Mouse (Mus musculus): Measurements from ENCODE around the gene Foxp4. TPM values are rescaled to one million over a fixed set of nuclear protein-coding genes. Genes with fewer than 3 reads are reported as not detected.
A peak's percentile ranks its signal among the peaks of the same experiment; 100 is the strongest.

Foxp4 gene
- 7.0 and 7.1 TPM in 2 replicates for total RNA-seq (2017)

- peak; percentile 88 to 94 for ATAC-seq (replicated peaks in 1 of 2; ENCODE audit: insufficient read depth in 1 of 2, low FRiP score in 2 of 2, low TSS enrichment in 1 of 2, low read depth in 1 of 2, poor library complexity in 2 of 2, severe bottlenecking in 2 of 2)
These were observed at the start of gene Foxp4 for GRCm38 (mm10) chr17:47924383-47925339. Gene Foxp4, minus strand, starts transcription at chr17:47924645.

DNA sequence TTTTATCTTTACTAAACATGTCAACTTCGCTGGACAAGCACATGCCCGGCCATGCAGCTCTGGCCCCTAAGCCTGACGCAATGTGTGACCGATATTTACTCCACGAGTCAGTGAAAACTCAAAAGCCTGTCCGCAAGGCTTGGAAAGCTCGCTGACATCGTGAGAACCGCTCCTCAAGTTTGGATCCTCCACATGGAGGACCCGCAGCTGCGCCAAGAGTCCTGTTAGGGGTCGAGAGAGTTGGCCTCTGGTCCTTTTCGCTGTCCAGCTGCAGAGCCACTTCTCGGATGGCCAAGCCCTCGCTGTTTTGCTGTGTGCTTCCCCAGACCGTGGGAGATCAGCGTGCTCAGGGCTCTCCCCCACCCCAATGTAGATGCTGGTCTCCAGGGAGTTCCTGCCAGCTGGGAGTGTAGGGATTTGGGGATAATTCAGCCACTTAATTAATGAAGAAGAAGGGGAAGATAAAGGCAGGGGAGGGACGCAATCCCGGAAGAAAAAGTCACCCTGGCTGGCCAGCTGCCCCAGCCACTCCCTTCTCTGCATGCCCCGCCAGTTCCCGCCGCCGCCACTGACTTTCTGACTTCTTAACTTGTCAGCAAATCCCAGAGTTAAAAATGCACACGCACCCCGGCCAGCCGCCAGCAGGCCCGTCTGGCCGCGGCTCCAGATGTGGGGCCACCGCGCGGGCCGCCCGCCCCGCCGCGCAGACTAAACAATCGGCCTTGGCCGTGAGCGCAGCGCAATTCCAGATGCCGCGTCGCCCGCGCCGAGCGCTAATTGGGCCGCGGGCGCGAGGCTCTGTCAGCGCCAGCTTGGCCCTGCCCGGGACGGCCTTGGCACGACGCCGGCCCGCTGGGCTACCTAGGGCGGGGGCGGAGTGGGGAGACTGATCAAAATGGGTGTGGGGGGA is 49.4 kb upstream of the Foxp4 start:
- ATAC-seq (replicated peaks in 1 of 2; ENCODE audit: insufficient read depth in 1 of 2, low FRiP score in 2 of 2, low TSS enrichment in 1 of 2, low read depth in 1 of 2, poor library complexity in 2 of 2, severe bottlenecking in 2 of 2): 0 out of 4 replicates have a peak, but pooled peaks of 1 of the 2 experiments have one; percentile 33

- no peak for ATAC-seq (replicated peaks in 1 of 2; ENCODE audit: insufficient read depth in 1 of 2, low FRiP score in 2 of 2, low TSS enrichment in 1 of 2, low read depth in 1 of 2, poor library complexity in 2 of 2, severe bottlenecking in 2 of 2)
These were observed 41.5 kb upstream of the Foxp4 start for GRCm38 (mm10) chr17:47965885-47966505.

DNA sequence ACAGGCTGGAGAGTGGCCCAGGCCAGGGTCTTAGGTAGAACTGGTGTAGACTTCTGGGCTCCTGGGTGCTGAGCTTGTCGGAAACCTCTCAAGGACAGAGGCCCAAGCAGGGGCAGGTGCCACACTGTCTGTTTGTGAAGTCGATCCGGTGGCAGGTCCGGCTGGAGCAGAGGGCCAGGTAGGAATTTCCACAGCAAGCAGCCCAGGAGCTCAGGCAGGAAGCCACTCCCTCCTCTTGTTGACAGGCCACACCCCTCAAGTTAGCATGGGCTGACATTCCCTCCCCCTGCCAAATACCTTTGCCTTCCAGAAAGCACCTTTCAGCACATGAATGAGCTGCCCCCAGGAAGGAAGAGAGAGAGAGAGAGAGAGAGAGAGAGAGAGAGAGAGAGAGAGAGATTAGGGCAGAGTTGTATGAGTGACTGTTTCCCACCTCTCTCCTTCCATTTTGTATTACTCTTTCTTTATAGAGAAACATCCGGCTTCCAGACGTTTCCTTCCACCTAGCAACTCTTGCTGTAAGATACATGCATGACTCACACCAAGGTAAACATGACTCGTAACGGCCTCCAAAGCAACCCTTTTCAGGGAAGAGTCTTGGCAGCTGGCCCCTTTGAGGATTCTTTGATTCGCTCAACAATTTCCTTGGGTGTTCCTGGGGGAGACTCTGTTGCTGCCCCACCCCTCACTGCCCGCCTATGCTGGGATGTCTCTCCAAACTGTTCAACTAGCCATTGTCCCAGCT is 33.8 kb upstream of the Foxp4 start:
- no peak for ATAC-seq (replicated peaks in 1 of 2; ENCODE audit: insufficient read depth in 1 of 2, low FRiP score in 2 of 2, low TSS enrichment in 1 of 2, low read depth in 1 of 2, poor library complexity in 2 of 2, severe bottlenecking in 2 of 2)

DNA sequence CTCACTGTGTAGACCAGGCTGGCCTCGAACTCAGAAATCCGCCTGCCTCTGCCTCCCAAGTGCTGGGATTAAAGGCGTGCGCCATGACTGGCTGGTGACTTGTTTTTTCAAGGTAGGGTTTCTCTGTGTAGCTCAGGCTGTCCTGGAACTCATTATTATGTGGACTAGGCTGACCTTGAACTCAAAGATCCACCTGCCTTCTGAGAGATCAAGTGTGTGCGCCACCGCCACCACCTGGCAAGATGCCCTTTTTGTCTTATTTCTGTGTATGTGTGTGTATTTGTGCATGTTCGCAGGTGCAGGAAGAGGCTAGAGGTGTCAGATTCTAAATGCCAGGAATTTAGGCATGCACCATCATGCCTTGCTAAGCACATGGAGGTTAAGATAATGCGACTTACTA is 32.0 kb upstream of the Foxp4 start:
- ATAC-seq (replicated peaks in 1 of 2; ENCODE audit: insufficient read depth in 1 of 2, low FRiP score in 2 of 2, low TSS enrichment in 1 of 2, low read depth in 1 of 2, poor library complexity in 2 of 2, severe bottlenecking in 2 of 2): no peak

GRCm38 (mm10) chr17:47955054-47955741 is 30.8 kb upstream of the Foxp4 start:
- no peak for ATAC-seq (replicated peaks in 1 of 2; ENCODE audit: insufficient read depth in 1 of 2, low FRiP score in 2 of 2, low TSS enrichment in 1 of 2, low read depth in 1 of 2, poor library complexity in 2 of 2, severe bottlenecking in 2 of 2)

- ATAC-seq (replicated peaks in 1 of 2; ENCODE audit: insufficient read depth in 1 of 2, low FRiP score in 2 of 2, low TSS enrichment in 1 of 2, low read depth in 1 of 2, poor library complexity in 2 of 2, severe bottlenecking in 2 of 2): no peak
These were observed 28.8 kb upstream of the Foxp4 start for GRCm38 (mm10) chr17:47953231-47953630.

GRCm38 (mm10) chr17:47952368-47953081 is 28.1 kb upstream of the Foxp4 start:
- ATAC-seq (replicated peaks in 1 of 2; ENCODE audit: insufficient read depth in 1 of 2, low FRiP score in 2 of 2, low TSS enrichment in 1 of 2, low read depth in 1 of 2, poor library complexity in 2 of 2, severe bottlenecking in 2 of 2): peak in 1 of 2 experiments; percentile 74; a peak in 1 of 4 replicates

DNA sequence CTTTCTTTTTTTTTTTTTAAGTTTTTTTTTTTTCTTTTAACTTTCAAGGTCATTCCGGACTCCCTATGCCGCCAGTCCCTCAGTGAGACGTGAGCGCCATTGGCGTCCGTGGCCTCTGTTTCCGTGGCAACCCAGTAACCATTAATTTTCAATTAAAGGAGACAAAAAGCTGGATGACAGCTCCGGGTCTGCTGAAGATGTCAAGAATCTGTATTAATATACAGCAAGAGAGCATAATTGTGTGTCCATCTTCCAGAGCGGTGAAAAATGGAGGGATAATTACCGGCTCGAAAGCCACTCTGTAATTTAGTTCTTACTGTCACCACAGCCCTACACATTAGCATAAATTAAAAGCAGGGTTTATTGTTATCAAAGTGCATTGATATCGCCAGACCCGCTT is 27.0 kb upstream of the Foxp4 start:
- no peak for ATAC-seq (replicated peaks in 1 of 2; ENCODE audit: insufficient read depth in 1 of 2, low FRiP score in 2 of 2, low TSS enrichment in 1 of 2, low read depth in 1 of 2, poor library complexity in 2 of 2, severe bottlenecking in 2 of 2)

DNA sequence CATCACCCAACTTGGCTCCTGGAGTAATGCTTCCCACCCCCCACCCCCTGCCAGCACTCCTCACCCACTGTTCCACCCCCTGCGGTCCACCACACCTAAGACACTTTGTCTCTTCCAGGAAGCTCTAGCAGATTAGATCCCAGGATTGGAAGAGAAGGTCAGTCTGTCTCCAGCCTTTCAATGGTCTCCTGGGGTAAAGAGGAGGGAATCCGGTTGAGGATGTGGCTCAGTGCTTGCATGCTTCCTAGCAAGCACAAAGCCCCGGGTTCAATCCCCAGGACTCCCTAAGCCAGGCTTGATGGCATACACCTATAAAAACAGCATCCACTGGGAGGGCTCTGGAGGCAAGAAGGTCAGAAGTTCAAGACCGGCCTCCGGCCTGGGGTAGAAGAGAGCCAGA is 26.4 kb upstream of the Foxp4 start:
- ATAC-seq (replicated peaks in 1 of 2; ENCODE audit: insufficient read depth in 1 of 2, low FRiP score in 2 of 2, low TSS enrichment in 1 of 2, low read depth in 1 of 2, poor library complexity in 2 of 2, severe bottlenecking in 2 of 2): no peak

DNA sequence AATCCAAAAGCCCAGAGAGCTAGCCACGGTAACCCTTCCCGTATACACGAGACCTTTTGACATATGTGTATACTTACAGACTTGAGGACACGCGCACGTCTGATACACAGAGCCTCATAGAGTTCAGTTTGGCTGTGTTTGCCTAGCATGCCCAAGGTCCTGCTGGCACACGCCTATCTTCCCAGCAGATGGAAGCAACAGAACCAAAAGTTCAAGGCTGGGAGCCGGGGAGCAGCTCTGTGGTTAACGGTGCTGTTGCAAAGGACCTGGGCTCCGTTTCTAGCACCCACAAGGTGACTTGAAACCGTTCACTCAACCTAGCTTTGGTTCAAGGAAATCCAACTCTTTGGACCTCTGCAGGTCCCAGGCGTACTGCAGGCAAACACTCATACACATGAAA is 25.0 kb upstream of the Foxp4 start:
- ATAC-seq (replicated peaks in 1 of 2; ENCODE audit: insufficient read depth in 1 of 2, low FRiP score in 2 of 2, low TSS enrichment in 1 of 2, low read depth in 1 of 2, poor library complexity in 2 of 2, severe bottlenecking in 2 of 2): no peak

GRCm38 (mm10) chr17:47948753-47949152 is 24.3 kb upstream of the Foxp4 start:
- no peak for ATAC-seq (replicated peaks in 1 of 2; ENCODE audit: insufficient read depth in 1 of 2, low FRiP score in 2 of 2, low TSS enrichment in 1 of 2, low read depth in 1 of 2, poor library complexity in 2 of 2, severe bottlenecking in 2 of 2)

GRCm38 (mm10) chr17:47946921-47947420 is 22.5 kb upstream of the Foxp4 start:
- no peak for ATAC-seq (replicated peaks in 1 of 2; ENCODE audit: insufficient read depth in 1 of 2, low FRiP score in 2 of 2, low TSS enrichment in 1 of 2, low read depth in 1 of 2, poor library complexity in 2 of 2, severe bottlenecking in 2 of 2)

DNA sequence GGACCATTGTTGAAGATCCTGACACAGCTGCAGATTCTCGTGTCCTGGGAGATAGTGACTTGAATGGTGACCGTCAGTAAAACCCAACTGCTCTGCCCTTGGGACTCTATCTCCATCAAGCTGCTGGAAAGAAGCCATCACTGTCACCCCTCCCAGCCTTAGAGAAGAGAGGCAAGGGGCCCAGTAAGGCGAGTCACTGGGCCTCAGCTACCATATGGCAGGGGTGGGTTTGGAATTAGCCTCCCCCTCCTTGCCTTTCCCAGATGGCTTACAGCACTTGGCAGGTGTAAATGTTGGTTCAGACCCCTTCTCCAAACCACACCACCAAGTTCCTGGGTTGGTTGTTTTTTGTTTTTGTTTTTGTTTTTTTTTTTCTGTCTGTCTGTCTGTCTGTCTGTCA is 21.7 kb upstream of the Foxp4 start:
- no peak for ATAC-seq (replicated peaks in 1 of 2; ENCODE audit: insufficient read depth in 1 of 2, low FRiP score in 2 of 2, low TSS enrichment in 1 of 2, low read depth in 1 of 2, poor library complexity in 2 of 2, severe bottlenecking in 2 of 2)

DNA sequence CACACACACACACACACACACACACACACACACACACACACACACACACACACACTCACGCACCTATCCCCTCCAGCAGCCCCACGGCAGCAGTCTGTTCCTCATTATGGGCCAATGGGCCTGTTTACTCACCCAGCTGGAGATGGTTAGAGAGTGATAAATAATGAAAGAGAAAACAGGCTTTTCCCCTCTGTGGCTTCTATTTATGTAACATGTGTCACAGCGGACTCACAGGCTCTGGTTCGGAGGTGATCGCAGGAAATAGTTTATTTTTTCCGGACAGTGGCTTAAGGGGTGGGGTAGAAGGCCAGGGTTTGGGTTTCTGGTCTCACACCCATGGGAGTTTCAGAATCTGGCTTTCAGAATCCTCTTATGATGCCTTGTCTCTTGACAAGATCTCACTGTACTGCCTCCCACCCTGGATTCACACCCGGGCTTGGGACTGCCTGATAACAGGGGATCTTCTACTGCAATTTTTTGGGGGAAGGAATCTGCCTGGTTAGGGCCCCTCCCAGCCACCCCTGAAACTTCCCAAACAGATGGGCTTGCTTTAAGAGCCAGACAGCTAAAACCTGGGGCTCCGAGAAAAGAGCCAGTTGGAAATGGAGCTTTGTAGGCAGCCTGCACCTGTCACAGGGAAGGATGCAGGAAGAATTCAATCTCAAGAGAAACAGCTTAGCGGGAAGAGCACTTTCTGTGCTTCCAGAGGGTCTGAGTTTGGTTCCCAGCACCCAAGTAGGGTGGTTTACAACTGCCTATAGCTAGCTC is 18.8 kb upstream of the Foxp4 start:
- ATAC-seq (replicated peaks in 1 of 2; ENCODE audit: insufficient read depth in 1 of 2, low FRiP score in 2 of 2, low TSS enrichment in 1 of 2, low read depth in 1 of 2, poor library complexity in 2 of 2, severe bottlenecking in 2 of 2): peak; percentile 78 to 85

All from hematopoietic stem cell, adult 5-6 weeks (primary cell).